Mouse (Mus musculus) small intestine, adult 2 months (tissue): ENCODE measurements around the gene Dop1a. TPM values are rescaled to one million over a fixed set of nuclear protein-coding genes. Genes with fewer than 3 reads are reported as not detected.

ENCODE experiments used
- H3K27ac ChIP-seq: fragments of 200-500 bp; 2 replicates; pipeline ENCODE4 v1.5.1; 2012; ENCODE audit warnings: low read depth, low read length, control low read depth, inconsistent platforms; ENCODE audit not compliant: insufficient read depth
- H3K27me3 ChIP-seq: fragments of 200-500 bp; 2 replicates; pipeline ENCODE4 v1.6.1; 2012; ENCODE audit warnings: mild to moderate bottlenecking, moderate library complexity, low read length, inconsistent platforms; ENCODE audit not compliant: control insufficient read depth, insufficient read depth
- H3K36me3 ChIP-seq: fragments of 200-500 bp; 2 replicates; pipeline ENCODE4 v1.6.1; 2012; ENCODE audit warnings: mild to moderate bottlenecking, low read length, control low read depth, inconsistent platforms; ENCODE audit not compliant: control insufficient read depth, insufficient read depth
- H3K4me1 ChIP-seq: fragments of 200-500 bp; 2 replicates; pipeline ENCODE4 v1.6.1; 2012; ENCODE audit warnings: low read length, inconsistent platforms, mixed read lengths; ENCODE audit not compliant: control insufficient read depth, insufficient read depth, insufficient read length
- H3K4me3 ChIP-seq: fragments of 200-500 bp; 2 replicates; pipeline ENCODE4 v1.5.1; 2012; ENCODE audit warnings: low read depth, mild to moderate bottlenecking, control low read depth, inconsistent platforms, low read length, moderate library complexity
- CTCF ChIP-seq: fragments of 200-500 bp; IDR thresholded peaks from 2 replicates; pipeline ENCODE4 v1.5.1; 2012; ENCODE audit warnings: low read depth, mild to moderate bottlenecking, control low read depth, inconsistent platforms, low read length, moderate library complexity, mixed read lengths; ENCODE audit not compliant: insufficient replicate concordance, insufficient read length; ENCODE audit errors: extremely low read depth
- POLR2A ChIP-seq: fragments of 200-500 bp; IDR thresholded peaks from 2 replicates; pipeline ENCODE4 v1.6.1; 2012; ENCODE audit warnings: low read depth, mild to moderate bottlenecking, control low read depth, inconsistent platforms, low read length, moderate library complexity
- WGBS: fragments of 180-500 bp; shearing (Covaris S2); methylation state at CpG from one replicate; pipeline ENCODE4 v1.1.7; 2018; 5-methylcytosine and 5-hydroxymethylcytosine counted together
- polyA plus RNA-seq: library from polyadenylated mRNA; depleted of rRNA; stranded (reverse); fragments of >200 nt; gene quantifications from 2 replicates; pipeline ENCODE4 v1.2.3, GENCODE M21; 2012

Gene Dop1a
- polyA plus RNA-seq, 1 experiment, result 5.1 TPM

GRCm38 (mm10) chr9:86499083-86499482 is 32.1 kb downstream of the Dop1a start:
- Histone ChIP-seq H3K27ac (no peak overlapping the region), H3K4me3 (no peak overlapping the region), H3K36me3 (peaks cover 33% of the 10 kb centered on the region), H3K27me3 (no peaks in the 10 kb centered on the region), H3K4me1 (no peaks in the 10 kb centered on the region)
- 97% methylated on average over 3 of the region's 3 CpGs for WGBS
- TF ChIP-seq POLR2A (no peak), CTCF (no peak)

- Histone ChIP-seq H3K4me1 (no peaks in the 10 kb centered on the region), H3K27ac (no peak overlapping the region), H3K4me3 (no peak overlapping the region), H3K27me3 (no peaks in the 10 kb centered on the region), H3K36me3 (peaks cover 34% of the 10 kb centered on the region)
- WGBS, result 87% methylated on average over 4 of the region's 4 CpGs
- no peak for TF ChIP-seq CTCF
- TF ChIP-seq POLR2A, result no peak
Measured at GRCm38 (mm10) chr9:86507437-86507836, 40.5 kb downstream of the Dop1a start.

GRCm38 (mm10) chr9:86513733-86514132 is 46.8 kb downstream of the Dop1a start:
- Histone ChIP-seq H3K27me3 (no peaks in the 10 kb centered on the region), H3K4me1 (0 out of 2 replicates have a peak, but pooled peaks cover 2% of the 10 kb centered on the region), H3K27ac (no peak overlapping the region), H3K4me3 (no peak overlapping the region), H3K36me3 (peaks cover 44% of the 10 kb centered on the region)
- 83% methylated on average over 5 of the region's 5 CpGs for WGBS
- TF ChIP-seq POLR2A, result no peak
- TF ChIP-seq CTCF, result no peak

DNA sequence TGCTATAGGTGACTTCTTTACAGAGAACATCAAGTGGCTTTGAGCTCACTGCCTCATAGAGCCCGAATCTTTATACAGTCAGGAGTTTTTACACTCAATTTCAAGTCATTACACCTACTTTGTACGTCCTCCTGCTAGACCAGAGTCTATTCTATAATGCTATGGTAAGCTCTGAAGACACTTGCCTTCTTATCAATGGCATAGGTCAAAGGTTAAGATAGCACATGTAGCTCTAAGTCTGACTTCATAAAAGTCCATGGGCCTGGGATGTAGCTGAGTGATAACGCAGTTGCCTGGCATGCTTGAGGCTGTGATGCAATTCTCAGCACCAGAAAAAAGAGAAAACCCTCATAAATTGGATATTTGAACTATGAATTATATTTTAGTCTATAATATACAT is 47.4 kb downstream of the Dop1a start:
- H3K27ac ChIP-seq, result no peak overlapping the region
- 0 out of 2 replicates have a peak, but pooled peaks cover 2% of the 10 kb centered on the region for H3K4me1 ChIP-seq
- H3K36me3 ChIP-seq, result peaks cover 47% of the 10 kb centered on the region
- WGBS, result 56% methylated on average over 3 of the region's 3 CpGs
- no peaks in the 10 kb centered on the region for H3K27me3 ChIP-seq
- no peak overlapping the region for H3K4me3 ChIP-seq
- TF ChIP-seq CTCF (no peak), POLR2A (no peak)

GRCm38 (mm10) chr9:86514798-86515197 is 47.8 kb downstream of the Dop1a start:
- 0 out of 2 replicates have a peak, but pooled peaks cover 2% of the 10 kb centered on the region for H3K4me1 ChIP-seq
- WGBS, result 94% methylated on average over 4 of the region's 4 CpGs
- H3K4me3 ChIP-seq, result no peak overlapping the region
- no peak for TF ChIP-seq CTCF
- TF ChIP-seq POLR2A, result no peak
- peaks cover 48% of the 10 kb centered on the region for H3K36me3 ChIP-seq
- no peaks in the 10 kb centered on the region for H3K27me3 ChIP-seq
- H3K27ac ChIP-seq, result no peak overlapping the region

DNA sequence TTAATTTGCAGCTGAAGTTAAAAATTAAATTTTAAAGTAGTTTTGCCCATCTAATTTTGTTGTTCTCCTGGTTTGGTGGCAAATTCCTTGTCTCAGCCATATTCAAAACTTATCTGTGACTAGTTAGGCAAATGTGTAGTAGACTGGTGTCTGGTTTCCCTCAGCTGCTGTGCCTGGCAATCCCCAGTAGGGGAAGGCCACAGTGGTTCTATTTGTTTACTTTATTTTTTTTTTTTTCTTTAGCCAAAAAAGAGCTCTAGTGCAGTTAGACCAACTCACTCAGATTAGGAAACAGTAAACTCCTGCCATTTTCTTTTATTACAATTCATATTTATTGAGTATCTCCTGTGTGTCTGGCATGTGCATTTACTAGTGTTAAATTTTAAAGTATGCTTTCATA is 55.4 kb downstream of the Dop1a start:
- Histone ChIP-seq H3K4me3 (no peak overlapping the region), H3K36me3 (peaks cover 49% of the 10 kb centered on the region), H3K27me3 (no peaks in the 10 kb centered on the region), H3K27ac (no peak overlapping the region), H3K4me1 (no peaks in the 10 kb centered on the region)
- TF ChIP-seq CTCF (no peak), POLR2A (no peak)

DNA sequence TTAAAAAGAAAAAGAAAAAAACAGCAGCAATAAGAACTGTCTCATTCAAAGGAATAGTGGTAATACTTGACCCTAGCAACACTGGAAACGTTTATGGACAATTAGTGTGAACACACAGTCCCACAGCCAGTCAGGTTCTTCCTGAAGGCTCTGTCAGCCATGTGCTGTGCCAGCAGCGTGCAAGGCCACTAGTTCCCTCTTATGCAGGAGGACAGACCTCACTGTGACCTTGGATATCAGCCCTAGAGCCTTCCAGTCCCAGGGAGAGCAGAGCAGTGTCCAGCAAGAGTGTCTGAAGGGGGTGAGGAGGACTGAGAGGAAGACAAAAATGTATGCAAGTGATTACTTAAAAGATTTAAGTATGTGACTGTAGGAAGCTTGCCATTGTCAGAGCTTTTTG is 58.6 kb downstream of the Dop1a start:
- Histone ChIP-seq H3K4me1 (no peaks in the 10 kb centered on the region), H3K36me3 (peaks cover 37% of the 10 kb centered on the region), H3K4me3 (no peak overlapping the region), H3K27ac (no peak overlapping the region), H3K27me3 (no peaks in the 10 kb centered on the region)
- 60% methylated on average over 2 of the region's 2 CpGs for WGBS
- TF ChIP-seq CTCF (no peak), POLR2A (no peak)

DNA sequence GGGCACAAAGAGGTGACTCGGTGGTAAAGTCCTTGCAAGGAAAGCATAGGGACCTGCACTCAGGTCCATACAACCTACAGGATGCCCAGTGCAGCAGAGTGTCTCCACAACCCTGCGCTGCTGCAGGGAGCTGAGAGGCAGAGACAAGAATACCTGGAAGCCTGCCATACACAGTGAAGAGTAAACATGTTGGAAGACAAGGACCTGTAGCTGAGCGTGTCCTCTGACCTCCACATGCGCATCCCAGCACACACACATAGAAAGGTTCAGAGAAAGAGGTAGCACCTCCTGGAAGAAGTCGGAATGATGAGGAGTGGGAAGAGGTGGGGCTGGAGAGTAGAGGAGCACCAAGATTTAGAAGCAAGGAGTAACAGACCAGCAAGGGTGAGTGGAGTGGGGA is 67.1 kb downstream of the Dop1a start:
- 82% methylated on average over 5 of the region's 5 CpGs for WGBS
- TF ChIP-seq CTCF (no peak), POLR2A (no peak)
- H3K27me3 ChIP-seq, result no peaks in the 10 kb centered on the region

More for the DNA sequence above, 67.1 kb downstream of the Dop1a start:
- Histone ChIP-seq H3K4me3 (no peak overlapping the region), H3K27ac (no peak overlapping the region), H3K36me3 (peaks cover 21% of the 10 kb centered on the region), H3K4me1 (no peaks in the 10 kb centered on the region)
